Mouse (Mus musculus): ENCODE results near the gene Cdc5l. TPM values are rescaled to one million over a fixed set of nuclear protein-coding genes. Genes with fewer than 3 reads are reported as not detected.
"Not testable (repeated sequence)": the region's sequence is repeated elsewhere in the genome, so short reads cannot be mapped to it uniquely, and the experiment has no call there.

Gene Cdc5l
- total RNA-seq, 1 experiment from 2014 or later, result 149 TPM

GRCm38 (mm10) chr17:45449586-45449985 lies 16.0 kb upstream of the Cdc5l start:
- ATAC-seq (replicated peaks; ENCODE audit: insufficient number of reproducible peaks, low FRiP score, low TSS enrichment, poor library complexity, severe bottlenecking), result no peak

GRCm38 (mm10) chr17:45447063-45447462 lies 13.5 kb upstream of the Cdc5l start:
- ATAC-seq (replicated peaks; ENCODE audit: insufficient number of reproducible peaks, low FRiP score, low TSS enrichment, poor library complexity, severe bottlenecking), result no peak

- ATAC-seq (replicated peaks; ENCODE audit: insufficient number of reproducible peaks, low FRiP score, low TSS enrichment, poor library complexity, severe bottlenecking), result no peak
Measured at GRCm38 (mm10) chr17:45445923-45446322, 12.4 kb upstream of the Cdc5l start.

GRCm38 (mm10) chr17:45434262-45434590 lies 689 bp upstream of the Cdc5l start:
- ATAC-seq (replicated peaks; ENCODE audit: insufficient number of reproducible peaks, low FRiP score, low TSS enrichment, poor library complexity, severe bottlenecking), result no peak

GRCm38 (mm10) chr17:45432706-45433398 lies 685 bp downstream of the Cdc5l start:
- peak; percentile 4; the same call in 1 of the 2 replicates for ATAC-seq (replicated peaks; ENCODE audit: insufficient number of reproducible peaks, low FRiP score, low TSS enrichment, poor library complexity, severe bottlenecking)

- no peak for ATAC-seq (replicated peaks; ENCODE audit: insufficient number of reproducible peaks, low FRiP score, low TSS enrichment, poor library complexity, severe bottlenecking)
Measured at GRCm38 (mm10) chr17:45432007-45432406, 1.5 kb downstream of the Cdc5l start.

GRCm38 (mm10) chr17:45417387-45417786 lies 16.1 kb downstream of the Cdc5l start:
- ATAC-seq (replicated peaks; ENCODE audit: insufficient number of reproducible peaks, low FRiP score, low TSS enrichment, poor library complexity, severe bottlenecking), result no peak

GRCm38 (mm10) chr17:45411617-45412016 lies 21.9 kb downstream of the Cdc5l start:
- not testable (repeated sequence) for ATAC-seq (replicated peaks; ENCODE audit: insufficient number of reproducible peaks, low FRiP score, low TSS enrichment, poor library complexity, severe bottlenecking)

GRCm38 (mm10) chr17:45408719-45409118 lies 24.8 kb downstream of the Cdc5l start:
- ATAC-seq (replicated peaks; ENCODE audit: insufficient number of reproducible peaks, low FRiP score, low TSS enrichment, poor library complexity, severe bottlenecking), result no peak

GRCm38 (mm10) chr17:45406281-45406680 lies 27.3 kb downstream of the Cdc5l start:
- no peak for ATAC-seq (replicated peaks; ENCODE audit: insufficient number of reproducible peaks, low FRiP score, low TSS enrichment, poor library complexity, severe bottlenecking)

GRCm38 (mm10) chr17:45403207-45403606 lies 30.3 kb downstream of the Cdc5l start:
- ATAC-seq (replicated peaks; ENCODE audit: insufficient number of reproducible peaks, low FRiP score, low TSS enrichment, poor library complexity, severe bottlenecking), result peak; percentile 70; the same call in 1 of the 2 replicates

GRCm38 (mm10) chr17:45402601-45403000 lies 30.9 kb downstream of the Cdc5l start:
- ATAC-seq (replicated peaks; ENCODE audit: insufficient number of reproducible peaks, low FRiP score, low TSS enrichment, poor library complexity, severe bottlenecking), result no peak

GRCm38 (mm10) chr17:45402126-45402525 lies 31.4 kb downstream of the Cdc5l start:
- ATAC-seq (replicated peaks; ENCODE audit: insufficient number of reproducible peaks, low FRiP score, low TSS enrichment, poor library complexity, severe bottlenecking), result no peak

- no peak for ATAC-seq (replicated peaks; ENCODE audit: insufficient number of reproducible peaks, low FRiP score, low TSS enrichment, poor library complexity, severe bottlenecking)
Measured at GRCm38 (mm10) chr17:45401126-45401905, 32.2 kb downstream of the Cdc5l start.

- ATAC-seq (replicated peaks; ENCODE audit: insufficient number of reproducible peaks, low FRiP score, low TSS enrichment, poor library complexity, severe bottlenecking), result no peak
Measured at GRCm38 (mm10) chr17:45398021-45398420, 35.5 kb downstream of the Cdc5l start.

GRCm38 (mm10) chr17:45397541-45397940 lies 36.0 kb downstream of the Cdc5l start:
- ATAC-seq (replicated peaks; ENCODE audit: insufficient number of reproducible peaks, low FRiP score, low TSS enrichment, poor library complexity, severe bottlenecking), result no peak

GRCm38 (mm10) chr17:45394612-45395011 lies 38.9 kb downstream of the Cdc5l start:
- no peak for ATAC-seq (replicated peaks; ENCODE audit: insufficient number of reproducible peaks, low FRiP score, low TSS enrichment, poor library complexity, severe bottlenecking)

GRCm38 (mm10) chr17:45393765-45394164 lies 39.8 kb downstream of the Cdc5l start:
- ATAC-seq (replicated peaks; ENCODE audit: insufficient number of reproducible peaks, low FRiP score, low TSS enrichment, poor library complexity, severe bottlenecking), result no peak

- no peak for ATAC-seq (replicated peaks; ENCODE audit: insufficient number of reproducible peaks, low FRiP score, low TSS enrichment, poor library complexity, severe bottlenecking)
Measured at GRCm38 (mm10) chr17:45389896-45390295, 43.6 kb downstream of the Cdc5l start.

- no peak for ATAC-seq (replicated peaks; ENCODE audit: insufficient number of reproducible peaks, low FRiP score, low TSS enrichment, poor library complexity, severe bottlenecking)
Measured at GRCm38 (mm10) chr17:45386986-45387385, 46.6 kb downstream of the Cdc5l start.
